Mouse (Mus musculus) spleen, adult 18-20 months (tissue): ENCODE data around the gene Cenpw.

ENCODE experiments used
- DNase-seq, 2 experiments: peaks; one replicate each; pipeline ENCODE4 v3.0.0; 2022; ENCODE audit warnings: mixed read lengths in 2 of 2

Gene Cenpw

DNA sequence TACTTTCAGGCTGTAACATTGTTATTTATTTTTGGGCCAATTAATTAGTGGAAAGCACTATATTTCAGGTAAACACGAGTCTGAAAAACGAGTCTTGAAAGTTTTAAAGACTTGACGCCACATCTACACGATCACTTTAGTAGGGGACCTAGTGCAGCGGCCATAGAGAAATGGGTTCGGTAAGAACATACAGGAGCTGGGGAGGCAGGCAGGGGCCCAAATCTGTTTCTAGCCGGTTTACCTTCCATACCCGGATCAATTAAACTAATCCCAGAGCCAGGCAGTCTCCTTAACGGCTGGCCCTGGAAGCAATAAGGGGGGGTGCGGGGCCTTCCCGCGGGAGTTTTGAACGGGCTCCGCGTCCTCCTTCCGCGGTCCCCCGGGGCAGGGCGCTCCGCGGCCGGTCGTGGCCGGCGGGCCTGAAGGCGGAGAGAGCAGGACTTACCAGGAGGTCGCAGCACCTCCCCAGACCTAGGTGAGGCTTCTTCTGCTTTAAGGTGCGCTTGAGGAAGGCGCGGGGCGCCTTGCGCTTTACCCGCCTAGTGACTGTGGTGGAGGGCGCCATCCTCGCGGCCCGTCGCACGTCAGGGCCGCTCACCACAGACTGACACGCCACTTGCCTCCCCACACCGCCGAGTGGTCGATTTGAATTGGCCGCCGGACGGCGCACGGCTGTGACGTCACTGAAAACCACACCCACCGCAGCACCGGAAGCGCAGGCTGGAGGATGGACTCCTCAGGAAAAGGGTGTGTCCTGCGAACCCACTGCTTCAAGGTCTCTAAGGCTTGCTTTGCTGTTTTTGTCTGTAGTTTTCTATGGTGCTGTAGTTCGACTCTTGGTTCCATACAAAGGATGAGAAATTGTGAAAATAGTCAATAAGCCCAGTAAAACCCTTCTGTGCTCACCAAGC, at the start of gene Cenpw:
Gene Cenpw (minus strand): TSS at position 645 of the 911 bp plus-strand sequence.
- DNase-seq = peak; percentile 79 to 84

- DNase-seq = no peak
Observed at GRCm38 (mm10) chr10:30249654-30250053, 49.3 kb upstream of the Cenpw start.

DNA sequence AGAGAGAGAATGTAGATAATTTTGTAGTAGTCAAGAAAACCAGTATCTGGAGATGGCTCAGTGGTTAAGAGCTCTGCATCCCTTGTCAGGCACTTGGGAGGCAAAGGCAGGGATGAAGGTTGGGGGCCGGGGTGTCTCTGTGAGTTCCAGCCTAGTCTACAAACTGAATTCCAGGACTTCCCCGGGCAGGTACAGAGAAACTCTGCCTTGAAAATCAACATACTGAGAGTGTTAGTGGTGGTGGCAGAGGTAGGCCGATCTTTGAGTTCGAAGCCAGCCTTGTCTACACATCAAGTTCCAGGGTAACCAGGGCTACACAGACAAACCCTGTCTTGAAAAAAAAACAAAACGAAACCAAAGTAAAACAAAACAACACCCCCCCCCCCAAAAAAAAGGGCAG, 859 bp downstream of the Cenpw start:
- DNase-seq = no peak

- DNase-seq = no peak
Observed at GRCm38 (mm10) chr10:30167700-30168099, 32.7 kb downstream of the Cenpw start.
